Mouse (Mus musculus) adrenal gland, postnatal 36 days (tissue): ENCODE results near the gene Cpd. TPM values are rescaled to one million over a fixed set of nuclear protein-coding genes. Genes with fewer than 3 reads are reported as not detected.
"Not testable (repeated sequence)": the region's sequence is repeated elsewhere in the genome, so short reads cannot be mapped to it uniquely, and the experiment has no call there.

Experiments
- DNase-seq, 2 experiments: peaks; one replicate each; pipeline ENCODE4 v3.0.0; 2021; ENCODE audit warnings: mixed read lengths in 1 of 2
- total RNA-seq, 2 experiments: library from RNA; stranded (reverse); gene quantifications; 2 replicates each; pipeline ENCODE4 v1.2.3; 2021

The Cpd gene
- total RNA-seq, 2 experiments from 2014 or later = 42.1 to 47.6 TPM

- no peak for DNase-seq
Measured at GRCm38 (mm10) chr11:76847354-76847753, 536 bp upstream of the Cpd start.

- peak; percentile 50 to 56 for DNase-seq
Measured at GRCm38 (mm10) chr11:76846011-76846877, 574 bp downstream of the Cpd start.

GRCm38 (mm10) chr11:76845275-76845980, 1.4 kb downstream of the Cpd start:
- peak; percentile 20 to 29 for DNase-seq

GRCm38 (mm10) chr11:76838573-76838972, 8.2 kb downstream of the Cpd start:
- DNase-seq = no peak

- DNase-seq = no peak
Measured at GRCm38 (mm10) chr11:76836317-76836716, 10.5 kb downstream of the Cpd start.

- DNase-seq = no peak
Measured at GRCm38 (mm10) chr11:76835868-76836267, 10.9 kb downstream of the Cpd start.

GRCm38 (mm10) chr11:76834665-76835064, 12.2 kb downstream of the Cpd start:
- no peak for DNase-seq

GRCm38 (mm10) chr11:76824885-76825265, 21.9 kb downstream of the Cpd start:
- no peak for DNase-seq

GRCm38 (mm10) chr11:76824238-76824884, 22.5 kb downstream of the Cpd start:
- DNase-seq = no peak

- no peak for DNase-seq
Measured at GRCm38 (mm10) chr11:76823641-76824040, 23.2 kb downstream of the Cpd start.

- DNase-seq = no peak
Measured at GRCm38 (mm10) chr11:76821353-76821752, 25.5 kb downstream of the Cpd start.

- no peak for DNase-seq
Measured at GRCm38 (mm10) chr11:76817664-76818063, 29.2 kb downstream of the Cpd start.

- peak; percentile 24 to 50 for DNase-seq
Measured at GRCm38 (mm10) chr11:76810706-76811495, 35.9 kb downstream of the Cpd start.

GRCm38 (mm10) chr11:76809450-76809849, 37.4 kb downstream of the Cpd start:
- no peak for DNase-seq

GRCm38 (mm10) chr11:76808550-76808949, 38.3 kb downstream of the Cpd start:
- DNase-seq = no peak

- no peak for DNase-seq
Measured at GRCm38 (mm10) chr11:76807007-76807679, 39.7 kb downstream of the Cpd start.

GRCm38 (mm10) chr11:76806026-76806425, 40.8 kb downstream of the Cpd start:
- DNase-seq = no peak

GRCm38 (mm10) chr11:76805072-76805471, 41.7 kb downstream of the Cpd start:
- not testable (repeated sequence) for DNase-seq

GRCm38 (mm10) chr11:76803266-76803665, 43.6 kb downstream of the Cpd start:
- no peak for DNase-seq

GRCm38 (mm10) chr11:76797236-76797635, 49.6 kb downstream of the Cpd start:
- DNase-seq = no peak

- no peak for DNase-seq
Measured at GRCm38 (mm10) chr11:76795326-76795725, 51.5 kb downstream of the Cpd start.
